Mouse (Mus musculus): ENCODE results near the gene Adh1. TPM values are rescaled to one million over a fixed set of nuclear protein-coding genes. Genes with fewer than 3 reads are reported as not detected.

Gene Adh1
- total RNA-seq, 1 experiment from 2014 or later = not detected

GRCm38 (mm10) chr3:138305486-138306289 lies 44.9 kb downstream of the Adh1 start:
- ATAC-seq (replicated peaks in 1 of 2; ENCODE audit: insufficient read depth in 1 of 2, low FRiP score in 2 of 2, low TSS enrichment in 1 of 2, low read depth in 1 of 2, poor library complexity in 2 of 2, severe bottlenecking in 2 of 2) = no peak

GRCm38 (mm10) chr3:138306290-138306683 lies 45.5 kb downstream of the Adh1 start:
- ATAC-seq (replicated peaks in 1 of 2; ENCODE audit: insufficient read depth in 1 of 2, low FRiP score in 2 of 2, low TSS enrichment in 1 of 2, low read depth in 1 of 2, poor library complexity in 2 of 2, severe bottlenecking in 2 of 2) = no peak

GRCm38 (mm10) chr3:138309910-138310309 lies 49.1 kb downstream of the Adh1 start:
- no peak for ATAC-seq (replicated peaks in 1 of 2; ENCODE audit: insufficient read depth in 1 of 2, low FRiP score in 2 of 2, low TSS enrichment in 1 of 2, low read depth in 1 of 2, poor library complexity in 2 of 2, severe bottlenecking in 2 of 2)

- ATAC-seq (replicated peaks in 1 of 2; ENCODE audit: insufficient read depth in 1 of 2, low FRiP score in 2 of 2, low TSS enrichment in 1 of 2, low read depth in 1 of 2, poor library complexity in 2 of 2, severe bottlenecking in 2 of 2) = no peak
Measured at GRCm38 (mm10) chr3:138311015-138311414, 50.2 kb downstream of the Adh1 start.

- ATAC-seq (replicated peaks in 1 of 2; ENCODE audit: insufficient read depth in 1 of 2, low FRiP score in 2 of 2, low TSS enrichment in 1 of 2, low read depth in 1 of 2, poor library complexity in 2 of 2, severe bottlenecking in 2 of 2) = no peak
Measured at GRCm38 (mm10) chr3:138312965-138313364, 52.2 kb downstream of the Adh1 start, which contains the start of gene Adh6a. Adh6a (plus strand) TSS chr3:138313286.

GRCm38 (mm10) chr3:138316908-138317472 lies 56.2 kb downstream of the Adh1 start:
- no peak for ATAC-seq (replicated peaks in 1 of 2; ENCODE audit: insufficient read depth in 1 of 2, low FRiP score in 2 of 2, low TSS enrichment in 1 of 2, low read depth in 1 of 2, poor library complexity in 2 of 2, severe bottlenecking in 2 of 2)

GRCm38 (mm10) chr3:138325001-138325400 lies 64.2 kb downstream of the Adh1 start:
- no peak for ATAC-seq (replicated peaks in 1 of 2; ENCODE audit: insufficient read depth in 1 of 2, low FRiP score in 2 of 2, low TSS enrichment in 1 of 2, low read depth in 1 of 2, poor library complexity in 2 of 2, severe bottlenecking in 2 of 2)

DNA sequence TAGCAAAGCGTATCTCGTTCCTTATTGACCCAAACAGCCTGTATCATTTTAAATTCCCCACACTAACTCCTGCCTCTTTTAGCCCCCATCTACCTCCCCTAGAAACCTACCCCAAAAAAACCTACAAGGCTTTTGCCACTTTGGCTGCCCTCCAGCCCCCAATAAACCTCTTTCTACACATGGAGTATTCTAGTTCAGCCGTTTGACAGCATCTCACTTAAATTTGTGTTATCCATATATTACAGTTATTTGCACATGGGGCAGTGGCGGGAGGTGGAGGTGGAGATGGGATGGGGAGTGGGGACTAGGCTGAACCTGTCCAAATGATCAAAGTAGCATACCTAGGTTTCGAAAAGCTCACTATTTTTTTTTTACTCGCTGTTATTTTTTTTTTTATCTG lies 64.7 kb downstream of the Adh1 start:
- ATAC-seq (replicated peaks in 1 of 2; ENCODE audit: insufficient read depth in 1 of 2, low FRiP score in 2 of 2, low TSS enrichment in 1 of 2, low read depth in 1 of 2, poor library complexity in 2 of 2, severe bottlenecking in 2 of 2) = no peak

- ATAC-seq (replicated peaks in 1 of 2; ENCODE audit: insufficient read depth in 1 of 2, low FRiP score in 2 of 2, low TSS enrichment in 1 of 2, low read depth in 1 of 2, poor library complexity in 2 of 2, severe bottlenecking in 2 of 2) = no peak
Measured at GRCm38 (mm10) chr3:138333910-138334309, 73.1 kb downstream of the Adh1 start.

DNA sequence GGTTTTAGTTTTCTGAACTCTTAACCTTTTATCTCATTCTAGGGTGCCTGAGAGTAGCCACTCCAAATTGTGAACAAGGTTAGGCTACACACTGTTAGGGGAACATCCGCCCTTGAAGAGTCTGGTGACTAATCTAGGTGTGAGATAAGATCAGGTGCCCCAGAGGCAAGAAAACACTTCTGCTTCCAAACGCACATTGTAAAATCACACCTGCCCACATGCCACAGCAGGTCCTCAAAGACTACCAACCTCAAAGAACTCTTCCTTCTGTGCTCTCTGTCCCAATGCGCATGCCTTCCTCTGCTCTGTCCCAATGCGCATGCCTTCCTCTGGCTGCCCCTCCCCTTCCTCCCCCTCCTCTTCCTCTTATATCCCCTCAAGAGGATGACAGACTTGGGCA lies 73.5 kb downstream of the Adh1 start:
- ATAC-seq (replicated peaks in 1 of 2; ENCODE audit: insufficient read depth in 1 of 2, low FRiP score in 2 of 2, low TSS enrichment in 1 of 2, low read depth in 1 of 2, poor library complexity in 2 of 2, severe bottlenecking in 2 of 2) = no peak

DNA sequence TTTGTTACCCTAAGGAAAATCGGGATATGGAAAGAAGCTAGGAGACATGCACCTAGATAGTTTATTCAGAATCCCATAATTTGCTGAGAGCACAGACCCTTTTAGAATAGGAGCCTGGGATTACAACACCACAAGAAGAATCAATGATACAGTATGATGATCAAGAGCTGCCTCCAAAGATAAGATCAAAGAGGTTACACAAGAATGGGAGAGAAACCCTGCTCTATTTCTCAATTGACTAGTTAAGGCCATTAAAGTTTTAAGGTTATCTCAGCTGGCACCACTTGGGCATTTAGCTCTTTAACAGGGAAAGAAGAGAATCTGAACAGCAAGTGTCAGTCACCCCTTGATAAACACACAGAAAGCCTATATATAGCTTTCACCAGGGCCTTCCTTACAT lies 74.8 kb downstream of the Adh1 start:
- ATAC-seq (replicated peaks in 1 of 2; ENCODE audit: insufficient read depth in 1 of 2, low FRiP score in 2 of 2, low TSS enrichment in 1 of 2, low read depth in 1 of 2, poor library complexity in 2 of 2, severe bottlenecking in 2 of 2) = no peak

- ATAC-seq (replicated peaks in 1 of 2; ENCODE audit: insufficient read depth in 1 of 2, low FRiP score in 2 of 2, low TSS enrichment in 1 of 2, low read depth in 1 of 2, poor library complexity in 2 of 2, severe bottlenecking in 2 of 2) = no peak
Measured at GRCm38 (mm10) chr3:138336104-138336754, 75.4 kb downstream of the Adh1 start.

Other genes with a start within 250 kb of the Adh1 start
- 0.05 TPM in 1 of 2 replicates, not detected in the other for gene 1110002E22Rik, start 195.9 kb upstream of the Adh1 start, total RNA-seq (2017)
- not detected in 2 replicates for gene Gm5105, start 193.6 kb upstream of the Adh1 start, total RNA-seq (2017)
- gene Trmt10a, start 117.5 kb upstream of the Adh1 start, total RNA-seq (2017) = 19.1 and 27.1 TPM in 2 replicates
- gene Mttp, start 116.0 kb upstream of the Adh1 start, total RNA-seq (2017) = 3.9 and 4.3 TPM in 2 replicates
- not detected in 2 replicates for gene 4930579F01Rik, start 67.2 kb upstream of the Adh1 start, total RNA-seq (2017)
- not detected in 2 replicates for gene Adh7, start 43.2 kb upstream of the Adh1 start, total RNA-seq (2017)
- gene Adh6a, start 52.3 kb downstream of the Adh1 start, total RNA-seq (2017) = not detected in 2 replicates
- not detected in 2 replicates for gene Adh6b, start 80.8 kb downstream of the Adh1 start, total RNA-seq (2017)
- not detected in 2 replicates for gene Adh4, start 154.5 kb downstream of the Adh1 start, total RNA-seq (2017)
- gene Adh5, start 182.1 kb downstream of the Adh1 start, total RNA-seq (2017) = 136 and 163 TPM in 2 replicates
- 58.4 and 63.5 TPM in 2 replicates for gene Metap1, start 228.5 kb downstream of the Adh1 start, total RNA-seq (2017)

All from hematopoietic stem cell, adult 5-6 weeks (primary cell).